Mouse (Mus musculus) cerebral cortex, adult 2 months (tissue): ENCODE measurements around the gene Rnaset2b.

Experiments used
- WGBS: fragments of 180-500 bp; shearing (Covaris S2); methylation state at CpG from one replicate; pipeline ENCODE4 v1.1.7; 2018; 5-methylcytosine and 5-hydroxymethylcytosine counted together

The Rnaset2b gene

DNA sequence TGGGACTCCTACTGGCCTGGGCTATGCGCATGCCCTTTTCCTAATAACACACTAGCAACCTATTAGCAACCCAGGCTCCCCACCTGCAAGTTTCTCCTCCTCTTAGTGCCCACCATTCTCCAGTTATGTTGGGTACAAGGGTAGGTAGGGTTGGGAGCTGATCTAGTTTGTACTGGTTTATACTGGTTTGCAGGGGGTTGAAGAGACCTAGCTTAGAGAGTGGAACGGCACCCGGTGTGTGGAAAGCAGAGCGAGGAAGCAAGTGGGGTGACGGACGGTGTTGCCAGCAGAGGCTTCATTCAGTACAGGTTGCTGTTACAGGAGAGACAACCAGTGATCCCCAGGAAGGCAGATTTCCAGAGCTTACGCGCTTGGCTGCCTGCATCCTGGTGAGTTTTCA is at the start of gene Rnaset2b:
Gene Rnaset2b, plus strand, starts transcription at position 301 of the 400 bp plus-strand sequence.
- 100% methylated on average over 1 of the region's 8 CpGs for WGBS

DNA sequence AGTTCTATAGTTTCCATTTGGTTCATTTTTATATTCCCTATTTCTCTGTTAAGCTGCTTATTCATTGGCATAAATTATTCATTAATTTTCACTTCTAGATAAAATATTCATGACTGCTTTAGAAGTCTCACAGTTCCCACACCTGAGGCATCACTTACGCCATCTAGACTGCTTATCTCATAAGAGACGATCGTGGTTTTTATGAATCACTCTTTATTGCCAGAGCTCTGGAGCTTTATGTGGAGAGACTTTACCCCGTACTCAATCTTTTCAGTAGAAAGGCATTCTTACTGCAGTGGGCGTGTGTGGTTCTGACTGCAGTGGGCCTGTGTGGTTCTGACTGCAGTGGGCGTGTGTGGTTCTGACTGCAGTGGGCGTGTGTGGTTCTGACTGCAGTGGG is 38.8 kb upstream of the Rnaset2b start:
- 85% methylated on average over 7 of the region's 7 CpGs for WGBS

DNA sequence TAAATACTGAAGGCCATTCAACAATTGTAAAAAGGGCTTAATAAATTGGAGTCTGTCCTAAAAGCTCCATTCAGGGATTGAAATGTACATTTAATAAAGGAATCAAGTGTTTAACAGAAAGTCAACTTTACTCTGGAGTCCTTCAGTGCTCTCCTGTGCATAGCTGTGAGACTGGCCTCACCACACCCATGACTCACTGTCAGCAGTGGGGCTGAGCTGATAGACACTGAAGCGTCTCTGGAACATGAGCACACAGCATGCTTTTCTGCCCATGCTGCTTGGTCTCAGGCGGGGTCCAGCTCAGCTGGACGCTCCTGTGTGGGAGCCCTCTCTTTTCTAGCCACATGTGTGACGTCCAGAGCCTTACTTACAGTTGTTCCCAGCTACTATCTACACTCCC is 27.9 kb upstream of the Rnaset2b start:
- WGBS: no CpG with 5 or more reads among the region's 4 CpGs

DNA sequence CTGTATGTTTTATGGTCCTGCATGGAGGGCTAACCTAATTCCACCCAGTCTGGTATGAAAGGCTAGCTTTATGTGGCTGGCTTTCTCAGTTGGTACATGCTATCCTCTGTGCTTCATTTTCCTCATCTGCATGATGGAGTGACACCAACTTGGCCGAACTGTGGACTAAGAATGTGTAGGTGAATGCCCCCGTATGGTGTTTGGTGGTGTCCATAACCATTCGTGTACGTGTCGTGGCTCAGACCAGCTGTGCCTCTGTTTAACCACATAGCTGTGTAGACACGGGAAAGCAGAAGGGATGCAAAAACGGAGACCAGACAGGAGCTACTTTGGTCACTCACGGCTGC is 22.8 kb upstream of the Rnaset2b start:
- no CpG with 5 or more reads among the region's 8 CpGs for WGBS

DNA sequence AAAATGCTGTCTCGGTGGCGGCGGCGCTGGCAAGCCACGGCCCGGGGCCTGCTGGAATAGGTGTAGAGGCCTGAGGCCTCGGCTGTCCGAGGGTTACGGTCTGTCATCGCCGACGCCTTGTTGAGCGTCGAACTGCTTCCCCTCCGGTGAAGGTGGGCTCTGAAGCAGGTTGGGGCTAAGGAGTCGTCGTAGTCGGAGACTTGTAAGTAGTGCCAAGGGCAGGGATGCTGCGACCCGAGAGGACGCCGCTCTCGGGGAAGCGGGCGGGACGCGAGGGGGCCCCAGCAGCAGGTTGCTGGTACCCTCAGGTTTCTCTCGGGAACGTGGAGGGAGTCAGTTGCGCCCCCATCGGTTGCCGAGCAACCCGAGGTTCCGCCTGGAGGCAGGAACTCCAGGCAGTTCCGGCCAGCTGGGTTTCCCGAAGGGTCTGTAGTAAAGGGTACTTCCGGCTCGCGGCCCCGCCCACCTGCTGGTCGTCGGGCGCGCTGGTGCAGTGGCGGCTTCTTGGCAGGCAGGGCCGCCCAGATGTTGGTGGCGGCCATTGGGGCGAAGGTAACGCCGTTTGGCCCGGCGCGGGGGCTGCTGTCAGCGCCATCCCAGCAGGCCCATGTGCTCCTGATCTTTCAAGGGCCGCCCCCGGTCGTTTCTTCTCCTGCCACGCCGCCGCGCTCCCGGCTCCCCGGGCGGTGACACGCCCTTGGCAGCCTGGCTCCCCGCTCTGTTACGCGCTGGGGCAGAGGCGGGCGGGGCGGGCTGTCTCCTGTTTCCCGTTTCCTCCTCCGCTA is 22.3 kb upstream of the Rnaset2b start, which contains the start of gene Rsph3b:
Gene Rsph3b, minus strand, starts transcription at position 699 of the 785 bp plus-strand sequence.
- WGBS: under 1% methylated on average over 72 of the region's 73 CpGs

DNA sequence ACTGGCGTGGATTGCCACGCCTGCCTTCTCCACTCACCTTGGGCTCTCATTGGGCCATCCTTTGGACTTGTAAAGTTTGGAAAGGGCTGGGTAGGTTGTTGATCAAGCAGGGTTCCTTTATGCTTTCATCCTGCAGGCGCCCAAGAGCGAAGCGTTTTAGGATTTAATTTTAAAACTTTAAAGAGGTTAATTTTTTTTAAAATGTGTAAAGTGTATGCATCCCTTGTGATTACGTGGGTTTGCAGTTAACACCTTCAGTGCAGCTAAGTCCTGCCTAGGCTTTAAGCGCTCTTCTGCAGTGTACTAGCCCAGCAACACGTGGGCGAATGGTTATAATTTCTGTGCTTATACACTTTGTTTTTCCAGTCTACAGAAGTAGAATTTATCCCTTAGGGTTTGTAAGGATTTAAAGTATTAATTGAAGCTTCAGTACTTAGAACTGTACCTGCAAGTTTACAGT is 21.6 kb upstream of the Rnaset2b start:
- 6% methylated on average over 9 of the region's 9 CpGs for WGBS

DNA sequence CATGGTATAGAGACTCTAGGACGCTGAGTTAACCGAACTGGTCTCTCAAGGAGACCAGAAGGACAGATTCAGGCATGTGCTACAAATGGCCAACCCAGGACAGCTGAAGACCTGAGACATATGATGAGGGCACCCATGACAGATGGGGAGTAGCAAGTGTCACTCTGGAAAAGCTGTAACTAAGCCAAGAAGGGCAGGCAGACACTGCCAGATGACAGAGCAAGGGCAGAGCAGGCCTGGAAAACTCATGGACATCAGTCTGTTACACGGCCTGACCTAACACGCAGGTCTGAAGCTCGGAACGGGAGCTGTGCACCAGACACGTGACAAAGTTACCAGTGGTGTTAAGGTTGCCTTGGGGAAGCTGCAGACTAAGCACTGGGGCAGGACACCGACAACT is 11.6 kb upstream of the Rnaset2b start:
- WGBS: 89% methylated on average over 7 of the region's 8 CpGs

DNA sequence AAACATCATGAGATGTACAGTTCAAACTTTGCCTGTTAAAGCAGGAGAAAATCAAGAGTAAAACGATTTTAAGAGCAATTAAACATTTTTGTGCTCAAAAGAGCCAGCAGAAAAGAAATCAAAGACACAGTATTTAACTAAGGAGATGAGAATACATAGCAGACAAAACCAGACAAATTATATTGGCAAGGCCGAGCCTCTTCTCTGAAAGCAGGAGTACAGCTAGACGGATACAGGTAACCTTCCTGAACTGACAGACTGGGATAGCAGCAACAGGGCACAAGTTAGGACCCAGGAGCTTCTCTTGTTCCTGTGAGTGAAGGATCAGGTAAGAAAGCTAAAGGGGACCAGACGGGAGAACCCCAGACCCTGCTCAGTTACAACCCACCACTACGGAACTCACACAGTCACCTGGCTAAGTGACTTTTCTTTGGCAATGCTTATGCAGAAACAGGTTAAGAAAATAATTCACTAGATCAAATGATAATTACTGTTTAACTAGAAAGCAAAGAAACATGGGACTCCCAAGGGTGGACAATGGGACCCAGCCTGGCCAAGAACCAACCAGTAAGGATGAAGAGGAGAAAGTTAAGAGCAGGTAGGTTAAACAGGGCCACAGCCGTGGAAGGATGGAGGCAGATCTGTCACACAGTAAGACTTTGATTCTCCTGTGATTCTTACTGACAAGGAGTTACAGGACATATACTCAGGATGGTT is 10.7 kb upstream of the Rnaset2b start:
- 46% methylated on average over 5 of the region's 6 CpGs for WGBS

DNA sequence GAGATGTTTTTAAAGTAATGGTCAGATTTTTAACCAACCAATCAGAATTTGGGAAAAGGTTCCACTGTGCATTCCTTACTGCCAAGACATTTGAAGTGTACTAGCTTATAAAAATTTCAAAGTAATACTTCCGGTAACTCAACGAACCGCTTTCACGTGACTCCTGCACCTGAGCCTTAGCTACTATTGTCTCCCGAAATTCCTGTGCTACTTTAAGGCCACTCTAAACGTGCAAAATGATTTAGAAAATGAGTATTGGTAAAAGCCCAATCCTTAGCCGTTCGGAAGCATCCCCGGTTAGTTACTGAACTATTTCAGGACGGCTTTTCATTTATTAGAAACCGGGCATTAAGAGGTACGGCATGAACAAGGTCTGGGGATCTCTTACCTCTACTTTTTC is 10.1 kb upstream of the Rnaset2b start:
- under 1% methylated on average over 12 of the region's 12 CpGs for WGBS

DNA sequence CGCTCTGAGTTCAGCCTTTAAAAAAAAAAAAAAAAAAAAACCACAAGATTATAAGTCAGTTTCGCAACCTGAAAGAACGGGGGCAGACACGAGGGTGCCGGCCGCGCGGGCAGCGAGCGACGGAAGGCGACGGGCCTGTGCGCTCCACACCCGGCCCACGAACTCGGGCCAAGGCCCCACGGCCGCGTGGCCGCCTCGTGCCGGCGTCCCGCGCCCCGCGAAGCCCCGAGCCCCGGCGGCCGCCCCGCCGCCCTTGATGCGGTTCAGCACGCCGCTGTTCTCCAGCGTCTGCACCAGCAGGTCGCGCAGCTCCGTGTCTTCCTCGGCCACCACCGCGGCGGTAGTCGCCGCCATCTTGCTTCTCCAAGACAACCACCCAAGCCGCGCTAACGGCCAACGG is 9.7 kb upstream of the Rnaset2b start, which contains the start of gene Tagap1:
Gene Tagap1, minus strand, starts transcription at position 381 of the 400 bp plus-strand sequence.
- WGBS: under 1% methylated on average over 41 of the region's 51 CpGs

DNA sequence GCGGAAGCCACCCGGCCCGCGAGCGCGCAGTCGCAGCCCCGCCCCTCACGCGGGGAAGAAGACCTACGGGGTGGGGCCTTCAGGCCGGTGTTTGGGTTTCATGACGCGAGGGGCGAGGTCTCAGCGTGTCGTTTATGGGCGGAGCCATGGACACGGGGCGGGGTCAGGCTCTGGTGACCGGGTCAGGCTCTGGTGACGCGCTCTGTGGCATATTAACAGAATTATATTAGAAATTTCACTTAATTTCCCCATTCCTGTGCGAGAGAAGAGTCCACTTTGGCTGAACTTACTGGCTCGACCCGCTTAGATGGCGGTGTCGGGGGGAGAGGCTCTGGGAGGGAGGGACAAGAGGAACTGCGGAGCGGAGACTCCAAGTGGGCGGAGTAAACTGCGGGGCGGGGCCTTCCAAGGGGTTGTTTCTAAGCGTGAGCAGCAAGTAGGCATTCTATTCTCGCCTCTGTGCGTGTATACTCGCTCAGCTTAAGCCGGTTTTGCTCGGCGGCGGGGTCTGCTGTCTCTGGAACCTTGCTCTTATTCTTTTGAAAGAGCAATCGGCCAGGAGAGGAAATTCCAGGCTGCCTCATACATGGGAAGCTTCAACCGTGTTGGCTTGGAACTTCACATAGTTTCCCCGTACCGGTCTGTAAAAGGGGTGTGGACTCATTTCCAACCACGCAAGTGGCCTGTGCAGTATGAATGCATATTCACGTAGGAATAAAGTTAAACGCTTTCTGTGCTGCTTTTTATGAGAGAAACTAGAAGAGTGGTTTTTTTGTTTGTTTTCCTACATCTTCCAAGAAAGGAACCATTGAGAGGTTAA is 9.0 kb upstream of the Rnaset2b start:
- 2% methylated on average over 21 of the region's 48 CpGs for WGBS

DNA sequence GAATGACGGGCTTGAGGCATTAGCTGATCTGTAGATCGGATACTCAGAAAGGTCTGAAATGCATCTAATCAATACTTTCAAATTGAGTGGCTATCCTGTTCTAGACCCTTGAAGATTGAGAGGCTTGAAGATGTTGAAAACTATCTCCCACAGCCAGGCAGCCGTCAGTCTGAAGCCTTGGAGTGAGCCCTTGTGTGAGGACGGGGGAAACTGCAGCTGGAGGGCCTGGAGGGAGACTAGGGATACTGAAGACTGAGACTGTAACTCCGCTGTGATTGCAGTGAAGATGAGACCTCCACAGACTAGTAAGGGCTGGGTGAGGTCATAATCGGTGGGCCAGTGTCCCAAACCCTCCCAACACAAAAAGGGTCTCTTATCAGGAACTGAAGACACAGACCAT is 8.1 kb upstream of the Rnaset2b start:
- 80% methylated on average over 4 of the region's 6 CpGs for WGBS

DNA sequence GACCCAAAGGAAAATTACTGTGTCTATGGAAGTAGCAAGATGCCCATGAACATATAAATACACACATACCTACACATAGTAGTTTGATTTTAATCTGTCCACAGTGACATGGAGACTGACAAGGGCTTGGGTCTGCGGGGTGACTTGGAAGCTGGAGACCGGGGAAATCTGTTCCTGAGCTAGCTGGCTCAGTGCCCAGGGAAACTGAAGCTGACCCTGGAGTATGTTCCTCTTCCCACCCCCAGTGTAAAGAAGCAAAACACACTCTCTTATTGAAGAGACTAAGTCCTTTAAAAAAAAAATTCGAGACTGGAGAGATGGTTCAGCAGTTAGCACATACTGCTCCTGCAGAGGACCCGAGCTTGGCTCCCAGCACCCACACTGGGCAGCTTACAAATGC is 7.5 kb upstream of the Rnaset2b start:
- 58% methylated on average over 4 of the region's 4 CpGs for WGBS

DNA sequence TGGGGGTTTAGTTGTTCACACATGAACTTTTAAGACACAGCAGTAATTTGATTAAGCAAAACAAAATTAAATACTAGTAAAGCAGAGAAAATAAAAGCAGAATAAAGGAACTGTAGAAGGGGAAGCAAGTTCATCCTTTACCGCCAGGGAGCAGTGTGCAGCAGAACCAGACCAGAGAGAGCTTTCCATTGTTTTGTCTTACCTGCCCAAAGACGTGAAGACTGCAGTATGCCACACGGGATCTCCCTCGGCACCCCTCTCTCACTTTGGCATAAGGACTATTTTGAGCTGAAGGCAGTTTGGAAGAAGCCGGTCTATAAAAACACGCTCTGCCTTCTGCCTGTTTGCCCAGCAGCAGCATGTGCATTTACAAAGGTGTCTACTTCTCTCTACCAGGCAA is 5.1 kb upstream of the Rnaset2b start:
- WGBS: 14% methylated on average over 6 of the region's 6 CpGs

DNA sequence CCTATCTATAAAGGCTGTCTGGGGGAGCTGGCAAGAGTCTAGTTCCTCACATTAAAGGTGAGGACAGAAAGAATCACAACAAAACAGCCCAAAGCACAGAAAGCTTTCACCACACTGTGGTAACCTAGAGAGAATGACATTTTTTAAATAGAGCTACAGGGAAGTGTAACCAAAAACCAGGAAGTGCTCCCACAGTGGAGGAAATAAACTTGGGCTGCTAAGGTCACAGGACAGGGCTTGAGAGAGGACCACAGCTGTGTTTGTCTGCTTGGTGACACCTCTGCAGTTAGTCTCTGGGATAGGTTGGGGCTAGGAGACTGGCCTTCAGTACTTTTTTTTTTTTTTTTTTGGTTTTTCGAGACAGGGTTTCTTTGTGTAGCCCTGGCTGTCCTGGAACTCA is 2.8 kb upstream of the Rnaset2b start:
- WGBS: 56% methylated on average over 1 of the region's 1 CpGs

DNA sequence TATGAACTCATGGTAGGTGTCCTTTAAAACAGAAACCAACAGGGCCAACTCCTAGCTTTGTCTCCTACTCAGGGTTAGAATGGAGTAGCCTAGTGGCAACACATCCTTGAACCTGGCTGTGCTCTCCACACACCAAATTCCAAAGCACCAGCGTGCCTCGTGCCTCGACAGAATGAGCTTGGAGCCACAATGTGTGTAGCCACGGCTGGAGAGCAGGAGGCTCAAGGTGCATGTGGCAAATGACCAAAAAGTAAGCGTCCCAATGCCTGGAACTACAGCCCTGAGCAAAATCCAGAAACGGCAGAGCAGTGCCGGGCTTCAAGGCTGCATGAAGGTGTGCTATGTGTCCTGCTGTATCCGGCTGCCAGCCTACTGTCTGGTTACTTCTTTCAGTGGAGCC is 804 bp downstream of the Rnaset2b start:
- WGBS: 91% methylated on average over 8 of the region's 8 CpGs

DNA sequence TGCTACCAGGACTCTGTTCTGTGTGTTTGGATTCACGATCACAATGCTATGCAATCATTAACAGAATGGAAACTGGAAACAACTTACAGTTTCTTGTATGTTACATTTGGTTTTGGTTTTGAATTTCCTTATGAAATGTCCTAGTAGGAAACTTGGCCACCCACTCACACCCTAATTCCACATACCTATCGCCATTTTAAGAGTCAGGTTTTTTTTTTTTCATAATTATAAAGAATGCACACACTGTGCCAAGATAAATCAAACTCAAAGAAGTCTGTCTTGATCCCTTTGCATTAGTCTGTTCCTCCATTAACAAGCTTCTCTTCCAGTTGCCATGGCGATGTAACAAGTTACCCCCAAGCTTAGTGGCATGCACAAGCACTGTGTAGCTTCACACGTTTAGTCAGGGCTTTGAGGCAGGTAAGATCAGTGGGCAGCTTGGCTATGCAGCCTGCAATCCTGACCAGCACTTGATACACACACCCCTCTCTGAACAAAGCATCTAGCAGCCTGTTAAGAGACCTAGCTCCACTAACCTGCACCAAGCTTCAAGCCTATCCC is 2.5 kb downstream of the Rnaset2b start:
- WGBS: 61% methylated on average over 4 of the region's 4 CpGs

DNA sequence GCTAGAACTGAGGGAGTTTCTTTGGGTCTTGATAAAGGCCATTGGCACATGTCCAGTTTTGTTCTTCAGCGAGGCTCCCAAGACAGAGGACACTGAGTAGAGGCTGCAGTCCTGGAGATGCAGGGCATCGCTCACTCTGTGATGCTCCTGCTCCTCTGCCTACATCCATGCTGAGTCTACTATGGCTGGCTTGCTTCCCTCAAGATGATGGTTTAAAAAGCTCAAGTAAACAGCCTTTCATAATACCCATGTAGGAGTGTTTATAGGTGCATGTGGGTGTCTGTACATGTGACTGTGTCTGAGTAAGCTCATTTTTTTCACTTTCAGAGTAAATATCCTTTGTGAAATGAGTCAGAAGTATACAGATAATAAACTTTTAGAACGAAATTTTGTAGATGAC is 4.6 kb downstream of the Rnaset2b start:
- 45% methylated on average over 3 of the region's 3 CpGs for WGBS

DNA sequence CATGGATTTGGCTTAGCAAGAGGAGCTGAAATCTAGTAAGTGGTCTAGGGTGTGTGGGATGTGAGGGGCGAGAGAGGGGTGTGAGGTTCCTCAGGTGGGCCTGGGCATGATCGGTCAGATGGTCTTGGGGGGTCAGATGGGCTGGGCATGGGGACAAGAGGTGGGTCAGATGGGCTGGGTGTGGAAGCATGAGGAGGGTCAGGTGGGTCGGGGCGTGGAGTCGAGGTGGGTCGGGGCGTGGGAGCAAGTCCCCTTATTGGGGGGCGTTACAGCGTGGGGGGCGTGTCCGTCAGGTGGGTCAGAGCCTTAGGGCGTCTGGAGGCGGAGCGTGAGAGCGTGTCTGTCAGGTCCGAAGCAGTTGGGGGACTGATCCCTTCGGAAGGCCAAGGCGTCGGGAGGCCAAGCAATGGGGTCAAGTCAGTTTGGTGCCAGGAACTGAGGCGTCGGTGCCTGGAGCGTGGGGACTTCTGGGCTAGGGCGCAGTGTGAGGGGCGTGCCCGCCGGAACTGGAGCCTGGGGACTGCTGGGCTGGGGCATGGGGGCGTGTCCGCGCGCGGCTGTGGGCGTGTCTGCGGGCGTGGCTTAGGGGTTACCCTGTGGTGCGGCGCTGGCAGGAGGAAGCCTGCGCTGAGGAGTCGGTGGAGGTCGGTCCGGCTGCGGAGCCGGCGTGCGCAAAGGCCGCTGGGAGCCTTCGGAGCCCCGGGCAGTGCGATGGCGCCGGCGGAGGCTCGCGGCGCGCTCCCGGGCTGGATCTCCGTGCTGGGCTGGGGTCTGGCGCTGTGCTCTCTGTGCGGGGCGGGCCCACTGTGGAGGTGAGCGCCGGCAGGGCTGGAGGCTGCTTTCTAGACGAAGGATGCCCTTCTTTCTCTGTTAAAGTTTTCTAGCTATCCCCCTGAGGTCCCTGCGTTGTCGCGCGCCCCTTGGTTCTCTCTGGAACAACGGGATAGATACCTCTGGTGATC is 8.1 kb downstream of the Rnaset2b start, which contains the start of gene Gm49721:
Gene Gm49721, plus strand, starts transcription at position 618 of the 962 bp plus-strand sequence.
- WGBS: 5% methylated on average over 47 of the region's 68 CpGs

DNA sequence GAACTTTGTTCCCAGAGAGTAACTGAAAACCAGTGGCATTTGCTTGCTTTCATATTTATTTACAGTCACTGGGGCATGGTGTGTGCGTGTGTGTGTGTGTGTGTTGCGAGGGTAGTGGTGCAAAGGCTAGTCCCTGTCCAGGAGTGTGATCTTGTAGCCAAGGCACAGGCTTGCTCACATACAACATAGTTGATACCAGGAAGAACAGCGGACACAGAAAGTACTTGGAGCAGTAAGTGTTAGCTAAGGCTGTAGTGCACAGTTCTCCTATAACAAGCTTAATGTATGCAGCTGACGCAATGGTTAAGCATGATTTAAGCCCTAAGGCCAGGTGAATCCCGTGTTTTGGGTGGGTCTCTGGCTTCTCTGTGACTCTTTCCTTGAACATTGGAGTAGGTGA is 8.9 kb downstream of the Rnaset2b start:
- 17% methylated on average over 5 of the region's 5 CpGs for WGBS

DNA sequence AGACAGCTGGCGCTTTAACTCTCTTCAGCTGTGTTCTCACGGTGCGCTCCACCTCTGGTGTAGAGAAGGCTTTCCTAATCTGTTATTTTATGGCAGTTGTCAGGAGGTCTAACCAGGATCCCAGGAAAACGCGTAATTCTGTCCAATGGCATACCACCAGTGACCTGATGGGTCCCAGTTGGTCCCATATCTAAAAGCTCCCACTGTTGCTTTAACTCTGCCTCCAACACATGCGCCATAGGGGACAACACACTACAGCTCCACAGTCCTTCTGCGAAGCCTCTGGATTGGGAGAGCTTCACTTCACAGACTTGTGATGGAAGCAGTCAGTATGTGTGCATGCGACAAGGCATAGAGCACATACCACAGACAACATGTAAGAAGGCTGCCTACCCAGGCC is 9.7 kb downstream of the Rnaset2b start:
- 95% methylated on average over 5 of the region's 8 CpGs for WGBS
